Mouse (Mus musculus) megakaryocyte, embryonic 14.5 days (primary cell): ENCODE data around the gene Tbc1d10c.

Experiments
- FLI1 ChIP-seq: IDR thresholded peaks from 2 replicates; pipeline ENCODE4 v1.6.1; 2012; ENCODE audit warnings: low read length, inconsistent platforms, mixed read lengths
- GATA1 ChIP-seq: IDR thresholded peaks from 3 replicates; pipeline ENCODE4 v1.6.1; 2012; ENCODE audit warnings: mixed read lengths, low read length, inconsistent platforms, borderline replicate concordance

DNA sequence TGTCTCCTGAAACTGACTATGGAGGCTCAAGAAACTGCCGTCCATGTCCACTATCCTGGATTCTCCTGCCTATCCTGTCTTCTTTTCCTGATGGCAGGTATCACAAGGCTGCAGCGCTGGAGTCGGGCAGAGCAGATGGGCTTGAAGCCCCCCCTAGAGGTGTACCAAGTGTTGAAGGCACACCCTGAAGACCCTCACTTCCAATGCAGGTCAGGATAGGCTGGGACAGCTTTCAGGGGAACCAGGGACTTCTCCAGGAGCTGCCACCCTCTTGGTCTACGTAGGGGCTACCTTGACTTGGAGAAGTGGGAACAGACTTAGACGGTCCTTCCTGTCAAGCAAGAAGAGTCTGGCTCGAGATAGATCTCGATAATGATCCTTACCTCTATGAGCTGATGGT, 41.6 kb upstream of the Tbc1d10c start:
- TF ChIP-seq GATA1 (no peak), FLI1 (no peak)
